Mouse (Mus musculus) liver, embryonic 14.5 days (tissue): Measurements from ENCODE around the gene Rbp1. TPM values are rescaled to one million over a fixed set of nuclear protein-coding genes. Genes with fewer than 3 reads are reported as not detected.

ENCODE experiments used
- ATAC-seq: fragments of 200-750 bp; cut with Nextera tagmentation; 2 replicates; pipeline ENCODE4 v1.8.0; 2017; ENCODE audit warnings: moderate number of reproducible peaks, mild to moderate bottlenecking, moderate library complexity; ENCODE audit not compliant: insufficient read depth
- DNase-seq, 3 experiments: peaks; one replicate each; pipeline ENCODE4 v3.0.0-alpha.2; 2012 to 2013; ENCODE audit warnings: low read depth in 3 of 3, low spot score in 3 of 3
- H3K27ac ChIP-seq: fragments of 300-500 bp; sonication (generic); 2 replicates; pipeline ENCODE4 v1.5.1; 2014; ENCODE audit warnings: moderate library complexity, mild to moderate bottlenecking, control low read depth, inconsistent platforms
- H3K27me3 ChIP-seq: fragments of 300-500 bp; sonication (generic); 2 replicates; pipeline ENCODE4 v1.6.1; 2014; ENCODE audit warnings: mild to moderate bottlenecking, low read length, moderate library complexity; ENCODE audit not compliant: control insufficient read depth, insufficient read depth
- H3K36me3 ChIP-seq: fragments of 300-500 bp; sonication (generic); replicated peaks from 2 replicates; pipeline ENCODE4 v1.6.1; 2014; ENCODE audit warnings: low read depth; ENCODE audit not compliant: control insufficient read depth, insufficient read depth
- H3K4me1 ChIP-seq, 2 experiments: fragments of 200-500 bp in 1 of 2; fragments of 300-500 bp in 1 of 2; sonication (generic) in 1 of 2; replicated peaks; 2 replicates each; pipeline ENCODE4 v1.6.1; 2012 to 2014; ENCODE audit warnings: antibody characterized with exemption in 1 of 2, inconsistent platforms in 1 of 2, low read length in 1 of 2; ENCODE audit not compliant: control insufficient read depth in 2 of 2, insufficient read depth in 2 of 2
- H3K4me2 ChIP-seq: fragments of 300-500 bp; sonication (generic); 2 replicates; pipeline ENCODE4 v1.6.1; 2014; ENCODE audit warnings: low read depth, mild to moderate bottlenecking, control low read depth, moderate library complexity
- H3K4me3 ChIP-seq, 2 experiments: fragments of 200-500 bp in 1 of 2; fragments of 300-500 bp in 1 of 2; sonication (generic) in 1 of 2; 2 replicates each; pipeline ENCODE4 v1.5.1; 2012 to 2014; ENCODE audit warnings: low read depth in 2 of 2, low read length in 2 of 2, mild to moderate bottlenecking in 2 of 2, control low read depth in 1 of 2, inconsistent platforms in 1 of 2, moderate library complexity in 1 of 2; ENCODE audit not compliant: insufficient read depth in 1 of 2
- H3K9ac ChIP-seq: fragments of 300-500 bp; sonication (generic); replicated peaks from 2 replicates; pipeline ENCODE4 v1.6.1; 2014; ENCODE audit warnings: mild to moderate bottlenecking, control low read depth, moderate library complexity
- H3K9me3 ChIP-seq: fragments of 300-500 bp; sonication (generic); 2 replicates; pipeline ENCODE4 v1.6.1; 2016; ENCODE audit warnings: low read length, mixed read lengths; ENCODE audit not compliant: control insufficient read depth
- CTCF ChIP-seq: IDR thresholded peaks from 2 replicates; pipeline ENCODE4 v1.5.1; 2016; ENCODE audit warnings: antibody characterized with exemption, low read depth, control low read depth
- EP300 ChIP-seq: IDR thresholded peaks from 2 replicates; pipeline ENCODE4 v1.6.1; 2016; ENCODE audit warnings: antibody characterized with exemption, low read depth
- WGBS: fragments of 180-500 bp; shearing (Covaris S2); extraction: QIAGEN DNeasy Blood & Tissue Kit; methylation state at CpG from one replicate; pipeline ENCODE4 v1.1.7; 2014; ENCODE audit not compliant: insufficient replicate concordance; 5-methylcytosine and 5-hydroxymethylcytosine counted together
- polyA plus RNA-seq, 2 experiments: library from polyadenylated mRNA; depleted of rRNA in 1 of 2; stranded (reverse) in 1 of 2; unstranded in 1 of 2; fragments of >200 nt; fragmentation: Nextera tagmentation in 1 of 2; extraction: Ambion mirVana in 1 of 2; gene quantifications; 2 replicates each; pipeline versions ENCODE4 v1.2.1 to v1.2.3; 2012 to 2014

The Rbp1 gene
- polyA plus RNA-seq (2012; rRNA removed) (19.1 and 32.0 TPM in 2 replicates), polyA plus RNA-seq (2014; fragmentation: Nextera tagmentation; extraction: Ambion mirVana) (34.1 and 35.5 TPM in 2 replicates)

- Histone ChIP-seq H3K9ac (no peak within 1 kb of the TSS), H3K27ac (no peak within 1 kb of the TSS), H3K9me3 (no peaks in the 10 kb centered on the region), H3K27me3 (peaks cover 17% of the 10 kb centered on the region), H3K4me3 (no peak within 1 kb of the TSS), H3K36me3 (no peaks in the 10 kb centered on the region), H3K4me1 (peaks cover 0 to 14% of the 10 kb centered on the region in 2 experiments; a peak in 2 of 4 replicates), H3K4me2 (peak within 1 kb of the TSS; percentile 18)
- DNase-seq: no peak
- WGBS: 59% methylated on average over 5 of the region's 5 CpGs
- TF ChIP-seq EP300 (no peak), CTCF (no peak)
- ATAC-seq: peak; percentile 24; the same call in 1 of the 2 replicates
Measured at GRCm38 (mm10) chr9:98422656-98423055, at the start of gene Rbp1. Rbp1 (plus strand) TSS chr9:98422961.

- Histone ChIP-seq H3K4me2 (no peak overlapping the region), H3K27ac (no peak overlapping the region), H3K9me3 (no peaks in the 10 kb centered on the region), H3K27me3 (no peaks in the 10 kb centered on the region), H3K4me3 (no peak overlapping the region), H3K36me3 (no peaks in the 10 kb centered on the region; the same call in 1 of the 2 replicates), H3K9ac (no peak overlapping the region), H3K4me1 (no peaks in the 10 kb centered on the region)
- WGBS: 89% methylated on average over 5 of the region's 5 CpGs
- DNase-seq: no peak
- ATAC-seq: no peak
- TF ChIP-seq CTCF: peak; percentile 64
- TF ChIP-seq EP300: no peak
Measured at GRCm38 (mm10) chr9:98373358-98373757, 49.4 kb upstream of the Rbp1 start.

GRCm38 (mm10) chr9:98374897-98375296 lies 47.9 kb upstream of the Rbp1 start:
- H3K4me2 ChIP-seq: no peak overlapping the region
- no peak overlapping the region for H3K9ac ChIP-seq
- H3K27ac ChIP-seq: no peak overlapping the region
- DNase-seq (no peak), ATAC-seq (no peak)
- no peaks in the 10 kb centered on the region; the same call in 1 of the 2 replicates for H3K36me3 ChIP-seq
- H3K27me3 ChIP-seq: no peaks in the 10 kb centered on the region
- WGBS: 85% methylated on average over 11 of the region's 11 CpGs
- no peaks in the 10 kb centered on the region for H3K9me3 ChIP-seq
- H3K4me3 ChIP-seq: no peak overlapping the region
- H3K4me1 ChIP-seq: no peaks in the 10 kb centered on the region
- TF ChIP-seq CTCF (no peak), EP300 (no peak)

- no peak for DNase-seq
- no peak for ATAC-seq
- TF ChIP-seq EP300 (no peak), CTCF (no peak)
- Histone ChIP-seq H3K9ac (no peak overlapping the region), H3K9me3 (no peaks in the 10 kb centered on the region), H3K27ac (no peak overlapping the region), H3K36me3 (no peaks in the 10 kb centered on the region; the same call in 1 of the 2 replicates), H3K4me2 (no peak overlapping the region), H3K4me1 (no peaks in the 10 kb centered on the region; a peak in 1 of 4 replicates), H3K4me3 (no peak overlapping the region), H3K27me3 (no peaks in the 10 kb centered on the region)
- WGBS: 71% methylated on average over 5 of the region's 5 CpGs
Measured at GRCm38 (mm10) chr9:98375329-98376170, 47.2 kb upstream of the Rbp1 start.

DNA sequence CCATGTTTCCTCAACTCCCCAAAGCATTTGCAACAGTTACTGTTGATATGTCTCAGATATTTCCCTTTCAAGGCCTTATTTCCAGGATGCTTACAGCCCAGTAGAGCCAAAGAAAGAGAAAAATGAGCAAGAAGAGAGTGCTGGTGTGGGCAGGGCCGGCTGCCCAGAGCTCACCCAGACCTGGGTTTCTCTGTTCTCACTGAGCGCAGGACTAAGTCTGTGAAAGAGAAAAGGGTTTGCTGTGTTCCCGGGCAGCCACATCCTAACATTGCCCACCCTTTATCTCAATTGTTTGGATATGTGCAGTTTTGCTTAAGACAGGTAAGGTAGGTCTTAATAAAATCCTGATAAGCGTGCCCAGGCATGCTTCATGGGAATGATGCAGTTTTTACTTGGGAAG lies 43.0 kb upstream of the Rbp1 start:
- Histone ChIP-seq H3K9me3 (no peaks in the 10 kb centered on the region), H3K4me3 (no peak overlapping the region), H3K27ac (no peak overlapping the region), H3K27me3 (no peaks in the 10 kb centered on the region), H3K4me2 (no peak overlapping the region), H3K4me1 (no peaks in the 10 kb centered on the region; a peak in 1 of 4 replicates), H3K9ac (no peak overlapping the region), H3K36me3 (no peaks in the 10 kb centered on the region)
- DNase-seq (no peak), ATAC-seq (no peak)
- no peak for TF ChIP-seq EP300
- TF ChIP-seq CTCF: no peak
- 80% methylated on average over 4 of the region's 4 CpGs for WGBS
